Mouse (Mus musculus) left cerebral cortex, adult 18-20 months (tissue): ENCODE data around the gene Lifr. TPM values are rescaled to one million over a fixed set of nuclear protein-coding genes. Genes with fewer than 3 reads are reported as not detected.
A peak's percentile ranks its signal among the peaks of the same experiment; 100 is the strongest.

Source experiments
- DNase-seq, 2 experiments: peaks; one replicate each; pipeline ENCODE4 v3.0.0; 2021 to 2022; ENCODE audit warnings: low spot score in 2 of 2, mixed read lengths in 1 of 2
- total RNA-seq, 2 experiments: library from RNA; stranded (reverse); gene quantifications; 2 replicates each; pipeline ENCODE4 v1.2.3; 2021

Lifr gene
- total RNA-seq, 2 experiments from 2014 or later, result 42.5 to 44.8 TPM

DNA sequence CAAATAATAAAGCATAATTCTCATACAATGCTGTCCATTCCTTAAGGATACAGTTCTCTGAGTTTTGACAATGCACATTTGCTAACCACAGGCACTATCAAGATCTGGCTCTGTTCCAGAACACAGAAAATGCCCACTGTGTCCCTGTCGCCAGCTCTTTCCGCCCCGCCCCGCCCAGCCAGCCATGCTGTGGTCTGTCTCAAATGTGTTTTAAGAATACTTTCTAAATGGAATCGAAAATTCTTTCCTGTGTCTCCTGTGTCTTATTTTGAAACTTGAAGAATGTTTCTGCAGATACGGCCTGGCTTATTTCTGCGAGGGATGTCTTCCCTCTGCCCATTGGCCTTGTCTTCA, 64.3 kb downstream of the Lifr start:
- DNase-seq, result no peak

DNA sequence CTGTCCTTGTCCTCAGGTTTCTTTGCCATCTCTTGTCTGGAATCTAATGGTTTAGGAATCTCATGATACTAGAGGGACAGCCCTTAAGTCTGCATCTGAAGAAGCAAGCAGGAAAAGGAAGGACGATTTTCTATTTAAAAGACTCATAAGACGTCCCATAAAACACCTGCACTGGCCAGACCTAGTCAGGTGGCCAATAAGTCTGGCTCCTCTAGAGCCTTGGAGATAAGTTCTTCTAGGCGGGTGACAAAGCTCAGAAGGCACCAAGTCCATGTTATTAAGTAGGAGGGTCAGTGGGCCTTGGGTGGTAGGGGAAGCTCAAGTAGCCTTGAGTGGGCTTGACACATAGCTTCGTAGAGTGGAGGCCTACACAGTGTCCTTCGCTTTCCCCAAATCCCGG, 67.2 kb downstream of the Lifr start:
- DNase-seq, result no peak

DNA sequence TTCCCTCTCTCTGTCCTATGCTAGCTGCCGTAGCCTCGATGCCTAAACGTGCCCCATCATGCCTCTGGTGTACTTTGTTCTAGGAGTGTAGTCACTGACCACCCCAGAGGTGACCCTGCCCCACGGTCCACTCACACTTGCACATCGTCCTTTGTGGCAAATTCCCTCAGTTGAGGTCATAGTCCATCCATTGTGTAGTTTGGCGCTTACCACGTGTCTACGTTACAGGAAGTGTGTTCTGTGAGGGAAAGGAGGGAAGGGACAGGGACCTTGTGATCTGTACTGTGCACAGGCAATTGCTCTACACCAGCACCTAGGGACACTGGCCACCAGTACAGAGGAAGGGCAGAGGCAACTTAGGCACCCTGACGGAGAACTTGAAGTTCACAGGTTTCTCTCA, 69.5 kb downstream of the Lifr start:
- no peak for DNase-seq

DNA sequence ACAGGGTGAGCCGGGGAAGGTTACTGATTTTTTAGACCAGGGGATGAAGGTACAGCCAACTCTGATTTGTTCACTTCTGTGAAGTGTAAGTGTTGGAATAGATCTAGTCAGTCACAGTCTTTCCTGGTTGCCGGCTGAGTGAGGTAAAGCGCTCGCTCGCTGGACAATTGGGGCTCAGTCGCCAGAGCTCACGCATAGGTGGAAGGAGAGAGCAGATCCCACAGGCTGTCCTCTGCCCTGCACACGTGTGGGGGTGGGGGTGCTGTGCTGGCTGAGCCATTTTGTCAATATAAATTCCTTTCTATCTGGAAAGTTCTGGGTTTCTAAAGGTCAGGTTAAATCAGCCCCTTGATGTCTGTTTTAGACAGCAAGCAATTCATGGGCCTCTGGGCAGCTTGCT, 69.9 kb downstream of the Lifr start:
- DNase-seq, result no peak

DNA sequence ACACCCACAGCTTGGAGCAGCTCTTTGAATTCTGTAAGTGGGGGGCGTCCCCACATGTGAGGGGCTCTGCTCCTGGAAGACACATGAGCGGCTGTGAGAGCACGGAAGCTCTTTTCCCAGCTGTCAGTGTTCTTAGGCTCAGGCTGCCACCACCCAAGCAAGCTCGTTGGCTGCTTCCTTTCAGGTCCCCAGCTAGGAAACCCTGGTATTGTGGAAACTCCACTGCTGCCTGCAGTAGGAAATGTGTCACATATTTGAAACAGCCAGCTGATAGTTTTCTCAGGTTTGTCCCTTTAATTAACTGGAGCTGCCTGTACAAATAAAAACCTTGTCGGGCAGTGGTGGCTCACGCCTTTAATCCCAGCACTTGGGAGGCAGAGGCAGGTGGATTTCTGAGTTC, 73.4 kb downstream of the Lifr start:
- DNase-seq, result no peak

DNA sequence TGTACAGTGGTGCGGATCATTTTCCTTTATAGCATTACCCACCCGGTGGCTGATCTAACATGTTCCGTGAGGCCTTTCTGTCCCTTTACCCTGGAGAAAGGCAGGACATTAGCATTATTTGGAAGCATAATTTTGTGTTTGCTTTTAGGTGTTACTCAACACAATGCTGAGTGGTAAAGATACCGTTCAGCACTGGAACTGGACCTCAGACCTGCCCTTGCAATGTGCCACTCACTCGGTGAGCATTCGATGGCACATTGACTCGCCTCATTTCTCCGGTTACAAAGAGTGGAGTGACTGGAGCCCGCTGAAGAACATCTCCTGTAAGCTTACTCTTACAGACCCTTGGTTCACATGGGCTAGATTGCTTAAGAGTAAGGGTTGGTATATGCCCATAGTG, 76.3 kb downstream of the Lifr start:
- DNase-seq, result no peak

DNA sequence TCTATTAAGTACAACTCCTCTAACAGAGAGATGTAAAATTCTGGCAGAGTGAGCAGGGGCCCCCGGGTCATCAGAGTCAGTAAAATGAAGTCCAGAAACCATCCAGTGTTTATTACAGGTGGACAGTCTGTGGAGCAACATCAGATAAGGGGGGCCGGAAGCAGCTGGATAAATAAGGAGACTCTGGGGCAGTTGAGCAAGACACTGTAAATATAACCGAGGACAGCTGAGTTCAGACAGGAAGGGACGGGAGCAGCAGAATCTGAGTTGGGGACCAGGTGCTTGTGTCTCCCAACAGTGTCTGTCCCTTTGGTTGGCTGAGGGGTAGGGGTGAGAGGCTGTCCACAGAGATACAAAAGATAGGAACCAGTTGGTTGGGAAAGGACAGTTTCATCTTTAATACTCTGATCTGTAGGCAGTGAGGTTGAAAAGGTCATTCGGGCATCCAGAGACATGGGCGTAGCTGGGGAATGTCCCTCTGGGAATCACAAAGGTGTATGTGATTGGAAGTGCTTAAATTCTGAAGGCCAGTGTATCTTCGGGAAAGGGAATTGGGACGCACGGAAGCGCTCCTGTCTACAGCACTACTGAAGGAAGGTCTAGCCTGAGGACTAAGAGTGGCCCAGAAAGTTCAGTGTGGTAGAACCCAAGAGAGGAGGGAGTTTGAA, 77.0 kb downstream of the Lifr start:
- no peak for DNase-seq

DNA sequence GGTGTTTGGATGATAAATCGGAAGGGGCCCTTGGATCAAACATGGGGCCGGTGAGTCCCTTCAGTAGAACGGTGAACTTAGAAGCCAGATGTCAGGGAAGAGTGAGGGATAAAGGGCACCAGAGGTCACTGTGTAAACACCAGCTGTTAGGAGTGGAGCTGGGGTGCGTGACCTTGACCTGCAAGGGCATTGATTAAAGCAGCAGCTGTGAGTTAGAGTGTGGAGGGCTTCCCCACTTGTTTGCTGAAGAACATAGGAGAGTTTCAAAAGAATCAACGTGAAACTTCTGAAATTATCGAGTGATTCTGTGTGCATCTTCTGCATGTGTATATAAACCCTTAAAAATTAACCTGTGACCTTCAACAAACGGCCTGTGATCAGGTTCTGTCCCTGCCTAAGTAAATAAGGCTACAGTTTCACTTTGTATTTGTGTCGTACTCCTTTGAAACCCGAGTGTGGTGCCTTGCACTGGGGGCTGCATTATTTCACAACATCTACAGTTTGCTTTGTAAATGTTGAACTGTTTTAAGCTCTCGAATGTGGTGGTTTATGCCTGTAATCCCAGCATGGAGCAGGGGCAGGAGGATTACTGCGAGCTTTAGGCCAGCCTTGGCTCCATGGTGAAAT, 77.6 kb downstream of the Lifr start:
- no peak for DNase-seq

DNA sequence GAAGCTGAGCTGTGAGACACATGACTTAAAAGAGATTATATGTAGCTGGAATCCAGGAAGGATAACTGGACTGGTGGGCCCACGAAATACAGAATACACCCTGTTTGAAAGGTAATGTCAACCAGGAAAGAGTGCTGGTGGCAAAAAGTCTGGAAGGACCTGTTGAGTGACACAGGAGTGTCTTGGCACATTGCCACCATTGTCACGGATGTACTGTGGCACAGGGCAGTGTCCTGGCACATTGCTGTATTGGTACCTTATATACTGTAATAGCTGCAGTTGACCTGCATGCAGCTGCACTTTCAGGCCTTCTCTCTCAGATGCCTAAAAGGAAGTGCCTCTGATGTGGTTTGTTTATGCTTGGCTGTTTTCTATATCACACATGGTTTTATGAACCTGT, 82.5 kb downstream of the Lifr start:
- no peak for DNase-seq

DNA sequence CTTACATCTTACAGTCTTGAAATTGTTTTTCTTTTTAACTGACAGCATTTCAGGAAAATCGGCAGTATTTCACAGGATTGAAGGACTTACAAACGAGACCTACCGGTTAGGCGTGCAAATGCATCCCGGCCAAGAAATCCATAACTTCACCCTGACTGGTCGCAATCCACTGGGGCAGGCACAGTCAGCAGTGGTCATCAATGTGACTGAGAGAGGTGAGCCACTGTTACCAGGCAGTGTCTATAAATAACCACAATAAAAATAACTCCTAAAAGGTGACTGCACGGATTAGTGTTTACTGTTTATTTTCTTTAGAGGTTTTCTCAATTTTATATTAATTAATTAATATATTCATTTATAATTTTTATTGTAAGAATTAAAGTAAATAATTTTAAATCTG, 82.9 kb downstream of the Lifr start:
- no peak for DNase-seq

DNA sequence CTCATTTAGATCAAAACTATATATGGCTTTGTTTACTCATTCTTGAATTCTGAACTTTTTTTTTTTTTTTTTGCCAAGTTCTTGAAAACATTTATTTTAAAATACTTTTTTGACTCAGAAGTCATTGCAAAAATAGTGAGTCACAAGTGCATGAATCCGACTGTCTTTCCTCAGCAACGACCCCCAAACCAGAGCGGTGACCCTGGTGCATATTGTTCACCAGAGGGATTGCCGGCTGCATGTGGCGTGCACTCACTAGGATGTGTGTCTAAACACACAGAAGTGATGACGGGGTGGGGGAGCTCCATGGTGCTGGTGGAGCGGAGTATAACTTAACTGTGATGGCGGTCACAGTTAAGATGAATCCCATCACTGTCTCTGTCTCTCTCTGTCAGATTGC, 83.4 kb downstream of the Lifr start:
- DNase-seq, result no peak

DNA sequence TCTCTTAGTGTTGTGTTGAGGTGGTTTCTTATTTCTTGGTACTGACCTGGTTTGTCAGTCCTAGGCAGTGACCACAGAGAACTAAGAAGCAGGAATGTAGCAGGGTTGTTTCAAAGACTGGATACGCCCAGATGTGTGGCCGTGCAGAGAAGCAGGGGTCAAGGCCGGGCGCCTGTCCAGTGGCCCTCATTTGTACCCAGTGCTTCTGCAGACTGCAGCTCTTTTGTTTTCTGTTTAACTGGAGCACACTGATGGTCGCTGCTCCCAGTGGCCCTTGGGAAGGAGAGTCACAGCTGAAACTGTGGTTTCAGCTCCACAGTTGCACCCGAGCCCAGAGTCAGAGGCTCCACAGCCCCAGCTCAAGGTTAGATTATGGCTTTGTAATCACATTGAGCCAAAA, 90.2 kb downstream of the Lifr start:
- no peak for DNase-seq

DNA sequence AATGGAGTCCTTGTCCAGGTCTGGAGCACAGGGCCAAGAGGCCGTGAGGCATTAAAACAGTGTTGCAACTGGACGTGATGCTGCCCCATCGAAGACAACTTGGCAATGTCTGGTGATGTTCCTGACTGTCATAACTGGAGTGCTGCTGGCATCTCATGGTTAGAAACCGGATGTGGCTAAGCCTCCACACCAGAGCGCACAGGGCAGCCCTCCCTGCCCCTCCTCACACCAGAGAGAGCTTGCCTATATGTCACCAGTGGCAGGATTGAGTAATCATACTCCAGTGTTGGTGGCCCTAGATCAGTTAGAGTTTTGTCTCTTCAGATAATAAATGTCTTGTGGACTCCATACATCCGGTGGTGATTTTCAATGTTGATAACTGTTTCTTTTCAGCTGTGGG, 97.3 kb downstream of the Lifr start:
- DNase-seq, result no peak

DNA sequence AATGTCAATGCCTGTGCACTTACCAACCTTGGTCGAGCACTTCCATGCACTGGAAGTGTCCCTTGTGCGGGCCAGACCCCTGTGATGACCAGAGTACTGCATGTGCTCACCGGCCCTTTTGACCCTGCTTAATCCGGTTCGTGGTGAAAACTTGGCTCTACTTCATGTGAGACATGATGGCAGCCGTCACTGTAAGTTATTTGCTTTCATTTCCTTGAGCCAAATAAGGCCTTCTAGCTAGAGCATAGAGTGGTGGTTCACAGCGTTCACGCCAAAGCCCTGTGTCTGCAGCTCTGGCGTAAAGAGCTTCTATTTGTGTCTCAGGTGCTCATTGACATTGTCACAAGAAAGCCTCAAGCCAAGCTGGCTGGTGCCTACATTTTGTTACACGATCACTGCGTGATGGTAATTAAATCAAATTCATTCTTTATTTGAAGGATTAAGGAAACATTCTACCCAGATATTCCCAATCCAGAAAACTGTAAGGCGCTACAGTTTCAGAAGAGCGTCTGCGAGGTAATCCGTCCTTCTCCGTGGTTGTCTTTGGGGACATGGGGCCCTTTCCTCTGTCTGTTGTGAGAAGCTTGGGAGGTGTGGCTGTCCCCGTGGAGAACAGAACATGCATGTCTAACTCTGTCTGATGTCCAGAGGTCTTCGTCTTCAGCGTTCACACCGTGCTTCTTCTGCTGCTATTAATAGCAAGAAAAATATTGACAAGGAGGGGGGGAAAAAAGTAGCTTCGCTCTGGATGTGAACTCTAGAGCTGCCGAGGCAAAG, 99.5 kb downstream of the Lifr start:
- no peak for DNase-seq

DNA sequence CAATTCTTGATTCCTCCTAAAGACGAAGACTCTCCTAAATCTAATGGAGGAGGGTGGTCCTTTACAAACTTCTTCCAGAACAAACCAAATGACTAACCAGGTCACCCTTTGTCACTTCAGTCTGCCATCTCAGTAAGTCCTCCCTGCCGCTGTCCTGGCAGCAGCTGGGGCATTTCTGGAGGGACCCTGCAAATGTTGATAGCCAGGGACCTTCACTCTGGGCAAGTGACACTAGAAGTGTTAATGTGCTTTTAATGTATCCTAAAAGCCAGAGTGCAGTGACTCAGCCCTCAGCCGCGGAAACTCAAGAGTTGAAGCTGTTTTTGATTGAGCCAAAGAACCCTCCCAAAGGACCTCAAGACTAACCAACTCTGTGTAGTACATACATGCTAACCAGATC, 100.7 kb downstream of the Lifr start:
- DNase-seq, result no peak

DNA sequence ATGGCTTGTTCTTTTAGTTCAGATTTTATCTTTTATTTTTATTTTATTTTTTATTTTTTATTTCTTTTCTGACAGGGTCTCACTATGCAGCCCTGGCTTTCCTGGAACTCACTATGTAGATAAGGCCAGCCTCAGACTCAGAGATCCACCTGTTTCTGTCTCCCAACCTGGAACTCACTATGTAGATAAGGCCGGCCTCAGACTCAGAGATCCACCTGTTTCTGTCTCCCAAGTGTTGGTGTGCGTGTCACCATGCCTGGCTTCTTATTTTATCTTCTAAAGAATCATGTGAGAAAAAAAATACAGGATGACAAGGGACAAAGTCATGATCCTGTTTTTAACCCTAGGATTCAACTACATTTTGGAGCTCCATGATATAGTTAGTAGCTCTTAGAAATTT, 102.2 kb downstream of the Lifr start:
- no peak for DNase-seq

DNA sequence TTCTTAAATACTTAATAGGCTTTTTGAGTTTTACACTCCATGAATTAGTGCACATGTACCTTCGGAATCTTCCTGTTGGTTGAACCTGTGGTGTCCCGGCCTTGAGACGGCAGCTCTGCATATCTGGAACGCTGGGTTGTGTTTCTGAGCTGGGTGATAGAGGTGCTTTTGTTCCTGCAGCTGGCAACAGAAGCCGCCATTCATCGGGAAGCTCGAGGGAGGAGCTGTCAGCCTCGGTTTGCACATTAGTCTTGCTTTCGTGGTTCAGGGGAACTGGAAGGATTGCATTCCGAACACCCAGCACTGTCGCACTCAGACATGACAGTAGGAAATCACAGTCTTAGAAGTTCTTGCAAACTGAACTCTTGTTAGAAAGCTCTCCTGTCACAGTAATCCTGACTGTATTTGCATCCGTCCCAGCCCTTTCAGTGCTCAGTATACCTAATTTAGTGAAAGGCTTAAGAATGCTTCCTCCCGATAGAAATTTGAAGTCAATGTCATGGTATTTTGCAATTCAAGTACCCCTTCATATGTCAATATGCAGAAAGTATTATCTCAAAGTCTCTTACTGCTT, 103.8 kb downstream of the Lifr start:
- peak; percentile 15 to 20 for DNase-seq

DNA sequence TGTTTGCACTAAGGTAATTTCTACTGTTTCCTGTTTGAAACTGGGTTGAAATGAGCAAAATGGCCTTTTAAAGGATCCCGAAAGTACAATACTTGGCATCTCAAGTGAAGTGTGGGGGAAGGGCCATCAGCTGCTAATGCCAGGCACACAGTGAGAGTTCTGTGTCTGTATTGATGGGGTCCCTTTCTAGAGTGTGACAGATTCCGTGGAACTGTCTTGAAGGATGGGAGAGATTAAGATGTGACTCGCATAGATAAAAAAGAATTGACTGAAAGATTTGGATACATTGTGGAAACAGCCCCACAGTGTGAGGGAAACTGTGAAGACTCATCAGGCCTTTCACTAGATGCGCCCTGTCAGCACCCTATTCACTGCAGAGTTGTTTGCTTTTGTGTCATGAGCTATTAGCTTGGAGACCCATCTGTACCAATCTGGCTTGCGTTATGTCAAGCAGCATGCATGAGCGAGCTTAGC, 104.4 kb downstream of the Lifr start:
- no peak for DNase-seq

DNA sequence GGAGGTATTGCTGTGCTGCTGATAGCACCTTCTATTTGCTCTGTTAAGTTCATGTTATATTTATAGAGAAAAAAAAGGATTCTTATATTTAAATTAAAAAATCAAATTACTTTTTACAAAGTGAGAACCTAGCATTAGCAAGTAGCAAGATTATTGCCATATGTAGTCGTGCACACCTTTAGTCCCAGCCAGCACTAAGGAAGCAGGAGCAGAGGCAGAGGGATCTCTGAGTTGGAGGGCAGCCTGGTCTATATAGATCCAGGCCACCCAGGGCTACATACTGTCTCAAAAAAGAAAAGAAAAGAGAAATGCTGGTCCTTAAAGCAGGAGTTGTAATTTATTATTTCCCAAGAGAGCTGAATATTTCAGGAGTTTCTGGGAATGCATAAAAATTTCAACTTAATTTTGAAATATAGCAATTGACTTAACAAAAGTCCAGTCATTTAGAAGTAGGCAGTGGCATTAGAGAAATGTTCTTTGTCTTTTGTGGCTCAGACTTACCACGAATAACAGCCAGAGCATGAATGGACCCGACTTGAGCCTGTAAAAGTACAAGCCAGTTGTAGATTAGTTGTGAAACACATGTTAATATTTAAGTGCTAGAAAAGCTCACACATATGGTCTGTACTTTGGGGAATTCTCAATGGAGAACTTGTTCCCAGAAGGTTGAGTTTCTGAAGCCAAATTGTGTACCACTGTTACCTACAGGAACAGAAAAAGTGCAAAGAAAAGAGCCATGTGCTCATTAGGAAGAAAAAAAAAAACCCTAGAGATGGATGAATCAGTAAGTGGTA, 107.4 kb downstream of the Lifr start:
- DNase-seq, result no peak

DNA sequence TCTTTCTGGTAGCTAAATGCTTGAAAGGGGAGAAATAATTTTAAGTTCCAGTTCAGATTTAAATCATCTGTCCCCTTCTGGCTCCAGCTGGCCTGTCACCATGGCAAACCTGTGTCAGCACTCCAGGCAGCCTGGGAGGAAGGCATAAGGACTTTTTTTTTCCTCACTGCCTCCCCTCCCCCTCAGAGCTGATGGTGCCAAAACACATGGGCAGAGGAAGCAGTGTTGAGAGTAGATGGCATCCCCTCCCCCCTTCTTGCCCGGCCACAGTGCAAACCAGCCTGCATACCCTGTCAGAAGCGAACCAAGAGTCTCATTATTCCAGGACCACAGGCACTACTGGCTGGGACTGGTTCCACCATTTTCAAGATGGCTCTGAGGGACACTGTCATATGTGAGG, 108.4 kb downstream of the Lifr start:
- peak in 1 of 2 experiments; percentile 20 for DNase-seq

DNA sequence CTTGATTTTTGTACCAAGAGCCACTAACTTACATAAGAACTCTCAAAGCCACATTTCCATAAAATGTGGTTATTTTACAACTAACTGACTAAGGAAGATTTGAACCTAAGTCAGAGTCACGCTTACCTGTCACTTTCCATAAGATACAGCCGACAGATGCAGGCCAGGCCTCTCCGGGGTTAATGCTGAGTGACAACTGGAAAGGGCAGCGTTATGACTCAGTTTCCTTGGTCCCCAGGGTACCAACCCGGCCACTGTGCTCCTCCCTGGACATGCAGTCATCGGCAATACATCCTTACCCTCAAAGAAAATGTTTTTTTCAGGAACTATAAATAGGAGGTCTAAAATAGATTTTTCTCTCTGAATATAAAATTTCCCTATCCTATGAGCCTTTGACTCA, 109.9 kb downstream of the Lifr start:
- DNase-seq, result no peak
